Mouse (Mus musculus) gastrocnemius, postnatal 4 days (tissue): Measurements from ENCODE around the gene Map3k14. TPM values are rescaled to one million over a fixed set of nuclear protein-coding genes. Genes with fewer than 3 reads are reported as not detected.
A peak's percentile ranks its signal among the peaks of the same experiment; 100 is the strongest.

Experiments used
- DNase-seq, 2 experiments: peaks; one replicate each; pipeline ENCODE4 v3.0.0; 2021 to 2022; ENCODE audit warnings: low spot score in 2 of 2, mixed read lengths in 2 of 2
- total RNA-seq, 2 experiments: library from RNA; stranded (reverse); gene quantifications; 2 replicates each; pipeline ENCODE4 v1.2.3; 2021

Map3k14 gene
- total RNA-seq, 2 experiments from 2014 or later, result 7.7 to 7.8 TPM

DNA sequence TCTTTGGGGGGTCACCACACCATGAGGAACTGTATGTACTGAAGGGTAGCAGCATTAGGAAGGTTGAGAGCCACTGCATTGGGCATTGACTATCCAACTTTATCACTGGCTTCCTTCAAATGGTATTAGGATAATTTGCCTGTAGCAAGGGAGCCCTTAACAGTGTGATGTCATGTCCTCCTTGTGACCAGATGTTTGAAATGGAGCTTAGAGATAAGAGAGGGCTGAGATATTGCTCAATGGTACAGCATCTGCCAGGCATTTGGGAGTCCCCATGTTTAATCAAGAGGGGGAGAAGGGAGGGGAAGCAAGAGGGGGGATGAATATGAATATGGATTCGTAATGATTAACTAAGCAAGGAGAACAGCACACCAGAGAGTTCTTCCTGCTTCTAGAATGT, 51.9 kb downstream of the Map3k14 start:
- no peak for DNase-seq

DNA sequence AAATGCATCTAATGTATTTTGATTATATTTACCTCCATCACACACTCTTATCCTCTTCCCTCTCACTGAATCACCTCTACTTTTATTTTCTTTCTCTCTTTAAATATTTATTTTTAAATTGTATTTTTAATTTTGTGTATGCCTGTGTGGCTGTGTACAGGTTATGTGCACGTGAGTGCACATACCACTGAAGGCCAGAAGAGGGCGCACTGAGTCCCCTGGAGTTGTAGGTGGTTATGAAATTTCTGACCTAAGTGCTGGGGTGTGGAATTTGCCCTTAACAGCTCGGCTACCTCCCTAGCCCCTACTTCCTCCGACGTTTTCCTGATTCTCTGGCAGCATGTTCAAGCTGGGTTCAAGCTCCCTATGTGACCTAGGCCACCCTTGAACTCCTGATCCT, 53.6 kb downstream of the Map3k14 start:
- DNase-seq, result no peak

DNA sequence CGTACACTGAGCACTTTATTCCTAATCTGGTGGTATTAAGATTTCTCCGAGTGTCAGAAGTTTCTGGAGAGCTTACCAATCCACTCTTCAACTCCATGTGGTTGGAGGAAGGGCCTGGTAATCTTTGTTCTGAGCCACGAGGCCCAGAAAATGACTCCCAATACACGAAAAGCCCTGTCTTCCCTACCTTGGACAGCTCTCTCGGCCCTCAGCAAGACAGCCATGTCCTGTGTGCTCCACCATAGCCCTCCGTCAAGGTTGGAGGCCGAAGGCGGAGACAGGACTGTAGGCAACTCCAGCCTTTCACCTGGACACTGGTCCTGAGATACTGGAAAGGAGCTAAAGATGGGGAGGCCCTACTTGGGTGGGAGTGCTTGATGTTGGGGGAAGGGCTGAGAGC, 57.0 kb downstream of the Map3k14 start:
- DNase-seq, result no peak

DNA sequence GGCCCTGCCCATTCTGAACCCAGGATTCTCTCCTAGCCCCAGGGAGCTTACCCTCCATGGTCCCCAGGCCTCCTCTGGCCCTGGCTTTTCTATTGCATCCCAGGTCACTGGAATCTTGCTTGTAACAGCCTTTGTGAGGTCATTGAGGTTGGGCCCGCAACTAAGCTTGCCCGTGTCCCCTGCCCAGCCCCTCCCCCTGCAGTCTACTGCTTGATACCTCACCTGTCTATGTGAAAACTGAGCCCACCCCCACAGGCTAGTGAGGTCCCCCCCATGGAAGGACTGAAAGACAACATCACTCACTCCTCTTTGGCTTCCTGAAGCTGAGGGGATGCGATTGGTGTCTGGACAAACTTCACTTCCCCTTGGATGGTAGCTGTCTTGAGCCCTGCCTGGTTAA, 58.8 kb downstream of the Map3k14 start, which contains the start of gene 1700023F06Rik:
1700023F06Rik (minus strand) TSS at position 101 of the 400 bp plus-strand sequence.
- no peak for DNase-seq

DNA sequence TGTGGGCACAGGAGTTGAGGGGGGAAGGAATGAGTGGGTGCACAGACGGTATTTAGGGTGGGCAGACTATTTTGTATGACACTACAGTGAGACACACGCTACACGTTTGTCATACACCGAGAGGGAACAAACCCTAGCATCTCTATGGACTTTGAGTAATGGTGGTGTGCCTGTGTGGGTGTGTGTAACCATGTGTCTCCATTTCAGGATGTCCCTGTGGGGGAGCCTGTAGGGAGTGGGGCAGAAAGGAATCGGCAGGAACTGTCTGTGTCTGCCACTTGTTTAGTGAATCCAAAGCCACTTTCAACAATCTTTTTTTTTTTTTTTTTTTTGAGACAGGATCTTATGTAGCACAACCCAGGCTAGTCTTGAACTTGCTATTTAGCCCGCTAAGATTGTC, 61.1 kb downstream of the Map3k14 start:
- DNase-seq, result no peak

DNA sequence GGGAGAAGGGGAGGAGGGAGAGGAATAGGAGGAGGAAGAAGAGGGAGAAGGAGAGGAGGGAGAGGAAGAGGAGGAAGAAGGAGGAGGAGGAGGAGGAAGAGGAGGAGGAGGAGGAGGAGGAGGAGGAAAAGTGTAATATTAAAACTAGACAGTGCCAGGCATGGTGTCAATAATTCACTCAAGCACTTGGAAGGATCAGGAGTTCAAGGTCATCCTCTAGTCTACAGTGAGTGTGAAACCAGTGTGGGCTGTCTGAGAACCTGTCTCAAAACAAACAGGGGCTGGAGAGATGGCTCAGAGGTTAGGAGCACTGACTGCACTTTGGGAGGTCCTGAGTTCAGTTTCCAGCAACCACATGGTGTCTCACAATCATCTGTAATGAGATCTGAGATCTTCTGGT, 64.9 kb downstream of the Map3k14 start:
- no peak for DNase-seq

DNA sequence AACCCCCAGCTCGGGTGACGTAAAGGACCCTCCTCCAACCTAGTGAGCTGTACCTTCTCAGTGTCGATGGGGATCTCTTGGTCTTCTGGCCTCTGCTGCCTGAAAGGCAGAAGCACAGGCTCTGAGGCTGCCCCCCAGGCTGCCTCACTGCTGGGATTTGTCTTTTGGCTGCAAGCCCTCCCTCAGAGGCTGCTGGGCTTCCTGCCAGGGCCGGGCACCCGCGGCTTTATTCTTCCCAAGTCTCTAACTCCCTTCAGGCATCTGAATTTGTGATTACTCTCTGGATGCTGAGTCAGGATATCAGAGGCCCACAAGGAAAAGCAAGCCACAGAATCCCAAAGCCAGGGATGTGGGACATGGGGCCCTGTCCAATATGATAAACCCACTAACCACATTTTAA, 65.6 kb downstream of the Map3k14 start:
- DNase-seq, result peak in 1 of 2 experiments; percentile 59

DNA sequence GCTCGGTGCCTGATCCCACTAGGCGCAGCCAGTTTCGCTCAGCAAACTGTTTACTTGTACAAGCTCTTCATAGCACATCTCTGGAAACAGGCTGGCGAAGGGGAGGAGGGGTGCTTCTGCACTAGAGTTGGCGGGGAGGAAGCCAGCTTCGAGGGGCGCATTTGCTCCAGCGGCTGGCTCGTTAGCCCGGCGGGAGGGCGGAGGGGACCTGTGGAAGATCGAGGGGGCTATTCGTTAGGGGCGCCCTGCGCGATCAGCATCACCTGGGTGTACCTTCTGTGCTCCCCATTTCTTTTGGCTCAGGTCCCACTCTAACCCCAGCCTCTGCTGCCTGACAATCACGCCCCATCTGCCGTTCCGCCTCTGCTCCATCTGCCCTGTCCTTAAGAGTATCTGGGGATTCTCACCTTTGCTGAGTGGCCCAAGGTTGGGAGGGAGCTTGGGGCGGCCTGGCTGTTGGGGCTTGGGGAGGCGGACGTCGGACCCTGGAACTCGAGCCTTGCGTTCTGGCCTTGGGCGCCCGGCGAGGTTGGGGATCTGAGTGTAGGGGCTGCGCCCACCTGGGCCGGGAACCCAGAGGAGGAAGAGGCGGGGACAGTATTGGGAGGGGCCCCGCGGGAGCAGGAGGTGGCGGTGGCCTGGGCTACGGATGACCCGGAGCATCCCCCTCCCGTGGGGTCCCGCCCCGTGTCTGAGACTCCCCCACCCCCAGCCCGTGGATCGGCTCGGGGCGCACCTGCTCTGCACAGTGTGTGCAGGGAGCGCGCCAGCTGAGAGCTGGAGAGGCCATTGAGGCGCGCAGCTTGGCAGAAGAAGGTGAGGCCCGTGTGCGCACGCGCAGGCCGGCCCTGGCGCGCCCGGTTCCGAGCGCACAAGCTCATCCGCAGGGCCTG, 68.1 kb downstream of the Map3k14 start:
- DNase-seq, result peak in 1 of 2 experiments; percentile 22

DNA sequence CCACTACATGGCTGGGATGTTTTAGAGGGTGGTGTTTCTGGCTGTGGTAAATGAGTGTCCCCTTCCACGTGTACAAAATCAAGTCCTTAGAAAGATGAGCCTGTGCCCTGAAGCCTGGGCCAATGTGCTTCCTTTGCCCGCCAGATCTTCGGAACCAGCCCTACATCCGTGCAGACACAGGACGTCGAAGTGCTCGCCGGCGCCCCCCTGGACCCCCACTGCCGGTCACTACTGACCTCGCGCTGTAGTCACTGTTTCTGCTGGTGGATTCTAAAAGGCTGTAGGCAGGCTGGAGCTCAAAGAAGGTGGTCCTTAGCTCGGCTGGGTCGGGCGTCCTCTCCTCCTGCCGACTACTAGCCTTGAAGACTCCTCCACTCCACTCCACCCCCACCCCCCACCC, 68.9 kb downstream of the Map3k14 start:
- peak in 1 of 2 experiments; percentile 13 for DNase-seq

DNA sequence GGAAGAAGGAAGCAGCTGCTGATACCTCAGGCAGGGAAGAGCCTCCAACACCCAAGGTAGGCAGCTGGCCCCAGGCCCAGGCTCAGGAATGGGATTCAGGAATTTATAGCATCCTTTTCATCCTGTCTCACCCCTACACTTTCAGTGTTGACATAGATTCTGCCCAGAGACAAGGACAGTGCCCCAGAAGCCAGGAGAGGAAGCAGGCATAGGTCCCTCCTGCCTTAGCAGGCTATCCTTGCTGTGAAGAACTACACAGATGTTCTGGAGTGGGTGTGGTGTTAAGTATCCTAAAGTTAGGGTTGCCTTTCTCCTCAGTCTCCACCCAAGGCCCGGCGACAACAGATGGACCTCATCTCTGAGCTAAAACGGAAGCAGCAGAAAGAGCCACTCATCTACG, 69.9 kb downstream of the Map3k14 start:
- peak in 1 of 2 experiments; percentile 10 for DNase-seq

DNA sequence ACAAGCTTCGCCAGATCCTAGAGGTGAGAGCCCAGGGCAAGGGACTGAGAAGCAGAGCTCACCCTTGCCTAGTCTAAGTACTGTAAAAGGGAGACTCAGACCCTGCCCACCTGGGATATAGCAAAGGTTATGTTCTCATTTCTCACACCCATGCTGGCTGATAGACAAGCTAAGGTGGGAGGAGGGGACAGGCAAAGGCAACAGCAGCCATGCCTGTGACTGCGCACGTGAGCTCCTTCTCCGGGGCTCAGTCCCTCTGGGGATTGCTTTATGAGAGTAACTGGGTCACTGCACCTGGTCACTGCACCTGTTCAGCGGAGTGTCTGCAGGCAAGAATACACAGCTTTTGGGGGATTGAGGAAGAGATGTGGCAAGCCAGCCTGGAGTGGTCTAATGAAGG, 71.6 kb downstream of the Map3k14 start:
- no peak for DNase-seq

DNA sequence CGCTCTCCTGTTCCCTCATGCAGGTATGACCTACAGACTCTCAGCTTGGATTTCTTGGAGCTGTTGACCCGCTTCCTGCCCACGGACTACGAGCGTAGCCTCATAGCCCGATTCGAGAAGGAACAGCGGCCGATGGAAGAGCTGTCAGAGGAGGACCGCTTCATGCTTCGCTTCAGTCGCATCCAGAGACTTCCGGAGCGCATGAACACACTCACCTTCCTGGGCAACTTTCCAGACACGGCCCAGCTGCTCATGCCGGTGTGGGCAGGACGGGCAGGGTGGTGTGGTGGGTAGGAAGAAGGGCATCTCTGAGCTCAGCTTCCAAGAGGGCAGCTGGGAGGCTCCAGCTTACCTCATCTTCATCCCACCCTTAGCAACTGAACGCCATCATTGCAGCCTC, 72.0 kb downstream of the Map3k14 start:
- no peak for DNase-seq

DNA sequence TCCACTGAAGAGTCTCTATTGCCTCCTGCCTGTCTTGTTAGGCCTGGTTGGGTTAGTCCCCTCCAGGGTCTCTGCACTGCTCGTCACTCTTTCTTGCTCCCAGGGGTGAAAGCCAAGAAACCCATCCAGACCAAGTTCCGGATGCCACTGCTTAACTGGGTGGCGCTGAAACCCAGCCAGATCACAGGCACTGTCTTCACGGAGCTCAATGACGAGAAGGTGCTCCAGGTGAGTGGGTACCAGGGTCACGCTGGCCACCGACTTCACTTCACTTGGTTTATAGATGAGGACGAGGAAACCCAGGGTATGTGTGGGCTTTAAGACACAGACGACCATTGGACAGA, 73.5 kb downstream of the Map3k14 start:
- no peak for DNase-seq

DNA sequence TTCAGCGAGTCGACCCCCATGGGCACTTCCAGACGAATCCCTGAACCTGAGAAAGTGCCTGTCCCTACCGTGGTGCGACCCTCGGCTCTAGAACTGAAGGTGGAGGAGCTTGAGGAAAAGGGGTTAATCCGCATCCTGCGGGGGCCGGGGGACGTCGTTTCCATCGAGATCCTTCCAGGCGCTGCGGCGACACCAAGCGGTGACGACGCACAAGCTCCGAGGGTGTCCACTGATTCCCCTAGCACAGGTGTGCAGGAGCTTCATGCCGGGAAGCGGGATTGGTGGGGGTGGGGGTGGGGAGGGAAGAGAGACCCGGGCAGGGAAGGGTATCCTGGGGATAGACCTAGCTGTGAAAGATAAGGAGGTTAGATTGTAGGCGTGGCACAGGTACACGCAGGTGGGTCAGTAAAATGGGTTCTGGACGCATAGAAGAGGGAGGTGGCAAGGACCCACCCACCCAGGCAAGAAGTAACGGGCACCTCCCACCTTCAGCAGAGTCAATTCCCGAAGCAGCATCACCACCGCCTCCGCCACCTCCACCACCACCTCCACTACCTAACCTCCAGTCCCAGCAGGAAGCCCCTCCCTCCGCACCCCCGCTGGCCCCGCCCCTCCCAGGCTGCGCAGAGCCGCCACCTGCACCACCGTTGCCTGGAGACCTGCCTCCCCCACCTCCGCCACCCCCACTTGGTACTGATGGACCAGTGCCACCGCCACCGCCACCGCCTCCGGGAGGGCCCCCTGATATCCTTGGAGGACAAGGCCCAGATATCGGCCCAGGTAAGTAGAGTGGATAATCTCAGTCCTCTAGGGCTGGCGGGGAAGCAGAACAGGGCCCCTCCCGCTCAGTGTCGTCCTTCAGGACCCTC, 74.1 kb downstream of the Map3k14 start:
- no peak for DNase-seq

DNA sequence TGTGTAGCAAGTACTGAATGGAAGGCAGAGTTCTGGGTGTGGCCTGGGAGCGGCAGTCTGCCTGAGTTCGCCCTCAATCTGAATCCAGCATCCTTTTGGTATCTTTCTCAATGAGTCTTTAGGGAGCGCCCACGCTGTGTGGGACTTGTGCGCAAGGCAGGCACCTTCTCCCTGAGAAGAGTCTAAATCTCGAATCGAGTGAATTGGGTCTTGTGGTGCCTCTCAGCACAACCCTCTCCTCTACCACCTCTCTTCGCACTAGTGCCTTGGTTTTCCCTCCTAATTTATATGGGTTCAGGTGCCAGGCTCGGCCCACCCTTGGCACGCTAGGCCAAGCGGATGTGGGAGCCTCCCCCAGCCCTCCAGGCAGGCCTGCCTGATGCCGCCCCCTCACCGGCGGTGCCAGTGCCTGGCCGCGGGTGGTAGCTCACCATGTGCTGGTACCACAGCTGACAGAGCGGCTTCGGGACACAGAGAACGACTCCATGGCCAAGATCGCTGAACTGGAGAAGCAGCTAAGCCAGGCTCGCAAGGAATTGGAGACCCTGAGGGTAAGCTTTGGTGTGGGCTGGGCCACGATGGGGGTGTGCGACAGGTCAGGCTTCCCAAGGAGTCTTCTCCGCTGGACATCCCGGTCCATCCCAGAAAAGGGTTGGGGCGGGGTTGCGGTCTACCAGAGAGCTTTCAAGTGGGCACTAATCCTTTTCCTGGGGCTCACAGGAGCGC, 74.9 kb downstream of the Map3k14 start:
- no peak for DNase-seq

DNA sequence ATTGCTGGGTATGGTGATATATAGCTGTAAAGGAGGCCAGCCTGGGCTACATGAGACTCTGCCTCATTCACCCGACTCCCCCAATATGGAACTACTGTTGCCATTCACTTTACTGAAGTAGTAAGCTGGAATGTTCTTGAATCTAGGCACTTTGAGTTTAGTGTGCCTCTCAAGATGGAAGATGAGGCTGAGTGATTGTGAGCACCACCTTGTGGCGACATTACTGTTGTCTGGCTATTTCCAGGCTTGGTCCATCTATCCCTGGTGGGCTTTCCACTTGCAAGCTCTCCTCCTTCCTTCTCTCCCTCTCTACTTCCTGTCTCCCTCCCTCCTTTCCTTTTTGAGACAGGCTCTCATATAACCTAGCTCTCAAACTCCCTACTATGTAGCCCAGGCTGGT, 82.4 kb downstream of the Map3k14 start:
- no peak for DNase-seq

DNA sequence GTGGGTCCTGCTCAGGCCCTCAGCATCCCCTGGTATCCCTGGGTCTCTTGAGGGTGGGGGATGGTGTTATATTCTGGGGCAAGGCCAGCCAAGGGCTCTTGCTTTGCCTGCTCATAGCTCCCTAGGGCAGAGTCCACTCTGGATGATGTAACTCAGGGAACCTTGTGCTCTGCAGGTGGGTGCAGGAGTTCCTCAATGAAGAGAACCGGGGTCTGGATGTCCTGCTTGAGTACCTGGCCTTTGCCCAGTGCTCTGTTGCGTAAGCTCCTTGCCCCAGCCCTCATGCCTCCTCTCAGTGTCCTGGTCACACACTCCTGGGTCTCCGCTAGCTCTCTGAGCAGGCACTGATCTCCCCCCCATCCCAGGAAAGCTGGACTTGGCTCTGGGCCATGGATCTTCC, 85.4 kb downstream of the Map3k14 start:
- no peak for DNase-seq

DNA sequence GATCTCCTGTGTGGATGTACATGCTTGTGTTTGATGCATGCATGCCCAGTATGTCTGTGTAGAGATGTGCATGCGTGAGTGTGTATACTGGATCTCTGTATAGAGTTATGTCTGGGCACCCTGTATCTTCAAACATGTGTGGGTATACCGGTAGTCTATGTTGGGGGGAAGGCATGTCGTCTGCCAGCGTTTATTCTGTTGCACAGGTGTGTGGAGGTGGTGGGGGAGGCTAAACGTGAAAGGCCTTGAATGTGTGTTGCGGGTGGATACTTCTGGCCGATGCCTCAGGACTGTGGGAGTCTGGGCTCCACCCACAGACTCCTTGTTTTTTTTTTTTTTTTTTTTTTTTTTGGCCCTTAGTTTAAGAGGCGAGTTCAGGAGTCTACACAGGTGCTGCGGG, 85.9 kb downstream of the Map3k14 start:
- no peak for DNase-seq

DNA sequence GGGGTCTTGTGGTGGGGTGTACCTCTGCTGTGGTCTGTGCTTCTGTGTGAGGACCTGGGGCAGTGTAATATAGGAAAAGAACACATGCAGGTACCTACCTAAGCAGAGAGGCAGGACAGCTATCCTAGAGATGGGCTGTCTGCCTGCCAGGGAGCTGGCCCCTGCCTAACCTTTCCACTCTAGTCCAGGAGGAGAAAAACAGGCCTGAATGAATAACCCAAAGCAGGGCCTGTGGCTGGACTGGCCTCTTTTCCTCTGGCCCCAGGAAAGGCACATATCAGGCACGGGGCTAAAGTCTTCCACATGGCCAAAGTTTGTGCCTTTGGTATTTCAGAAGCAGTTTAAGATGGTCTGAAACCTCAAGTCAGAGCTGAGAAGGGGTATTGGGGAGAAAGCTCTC, 86.8 kb downstream of the Map3k14 start:
- DNase-seq, result no peak

DNA sequence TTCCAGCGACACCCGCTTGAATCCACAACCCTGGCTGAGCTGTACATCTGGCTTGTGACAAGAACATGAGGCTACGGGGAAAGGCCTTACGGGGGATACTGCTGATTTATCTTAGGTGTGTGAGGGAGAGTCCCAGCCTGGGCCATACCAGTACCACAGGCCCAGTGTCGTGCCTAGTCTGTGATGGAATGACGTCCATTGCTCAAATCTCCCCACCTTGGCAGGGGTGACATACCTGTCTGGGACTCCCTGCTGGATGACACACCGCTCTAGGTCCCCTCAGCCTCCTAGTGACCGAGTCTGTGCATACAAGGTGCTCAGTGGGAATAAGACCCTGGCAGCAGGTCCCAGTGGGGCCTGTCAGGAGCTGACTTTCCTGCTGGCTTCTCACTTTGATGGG, 88.5 kb downstream of the Map3k14 start:
- DNase-seq, result no peak

DNA sequence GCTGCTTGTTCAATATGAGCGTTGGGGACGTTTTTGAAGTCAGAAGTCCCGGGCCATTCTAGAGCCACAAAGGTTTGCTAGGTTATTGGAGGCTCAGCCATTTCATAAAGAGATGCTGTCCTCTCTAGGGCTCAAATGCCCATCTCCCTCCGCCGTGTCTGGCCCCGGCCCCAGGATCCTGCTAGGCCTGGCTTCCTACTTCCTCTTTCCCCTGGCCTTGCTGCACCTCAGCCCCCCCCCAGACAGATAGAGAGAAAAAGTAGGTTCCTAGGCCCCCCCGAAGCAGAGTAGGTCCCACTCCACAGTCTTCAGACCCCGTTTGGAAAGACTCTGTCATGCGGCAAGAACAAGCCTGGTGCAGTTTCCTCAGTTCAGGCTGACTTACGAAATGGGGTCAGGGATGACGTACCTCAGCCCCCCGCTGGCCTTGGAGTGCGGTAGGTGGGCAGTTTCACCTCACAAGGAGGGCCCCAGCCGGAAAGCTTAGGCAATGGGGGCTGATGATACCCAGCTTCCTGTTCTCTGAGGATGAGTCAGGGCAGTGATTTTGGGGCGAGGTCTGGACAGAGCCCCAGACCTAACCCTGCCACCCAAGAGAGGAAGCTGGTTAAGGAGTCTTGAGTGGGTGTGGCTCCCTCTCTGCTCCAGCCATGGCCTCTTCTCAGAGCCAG, 89.3 kb downstream of the Map3k14 start:
- DNase-seq, result peak in 1 of 2 experiments; percentile 8
